Mouse (Mus musculus) intestine, postnatal 0 days (tissue): ENCODE measurements around the gene 1700017B05Rik. TPM values are rescaled to one million over a fixed set of nuclear protein-coding genes. Genes with fewer than 3 reads are reported as not detected.
A peak's percentile ranks its signal among the peaks of the same experiment; 100 is the strongest.

ENCODE experiments used
- ATAC-seq: fragments of 200-750 bp; cut with Nextera tagmentation; 2 replicates; pipeline ENCODE4 v1.8.0; 2017; ENCODE audit warnings: mild to moderate bottlenecking, moderate TSS enrichment, moderate library complexity
- H3K27ac ChIP-seq: fragments of 300-500 bp; sonication (generic); 2 replicates; pipeline ENCODE4 v1.5.1; 2014; ENCODE audit warnings: mild to moderate bottlenecking, low read depth, low read length, moderate library complexity
- H3K27me3 ChIP-seq: fragments of 300-500 bp; sonication (generic); replicated peaks from 2 replicates; pipeline ENCODE4 v1.6.1; 2014; ENCODE audit warnings: low read length, mixed read lengths; ENCODE audit not compliant: control insufficient read depth, insufficient read depth
- H3K36me3 ChIP-seq: fragments of 300-500 bp; sonication (generic); 2 replicates; pipeline ENCODE4 v1.6.1; 2014; ENCODE audit warnings: mild to moderate bottlenecking, moderate library complexity; ENCODE audit not compliant: control insufficient read depth, insufficient read depth
- H3K4me1 ChIP-seq: fragments of 300-500 bp; sonication (generic); replicated peaks from 2 replicates; pipeline ENCODE4 v1.6.1; 2014; ENCODE audit warnings: antibody characterized with exemption, low read length, mixed read lengths; ENCODE audit not compliant: control insufficient read depth, insufficient read depth
- H3K4me2 ChIP-seq: fragments of 300-500 bp; sonication (generic); replicated peaks from 2 replicates; pipeline ENCODE4 v1.6.1; 2014; ENCODE audit warnings: low read depth, mild to moderate bottlenecking, moderate library complexity
- H3K4me3 ChIP-seq: fragments of 300-500 bp; sonication (generic); 2 replicates; pipeline ENCODE4 v1.5.1; 2014; ENCODE audit warnings: low read depth, low read length
- H3K9ac ChIP-seq: fragments of 300-500 bp; sonication (generic); 2 replicates; pipeline ENCODE4 v1.6.1; 2014; ENCODE audit warnings: mild to moderate bottlenecking, low read depth, low read length
- H3K9me3 ChIP-seq: fragments of 300-500 bp; sonication (generic); 2 replicates; pipeline ENCODE4 v1.6.1; 2016; ENCODE audit warnings: mixed run types; ENCODE audit not compliant: control insufficient read depth
- CTCF ChIP-seq: sonication (generic); IDR thresholded peaks from 2 replicates; pipeline ENCODE4 v1.5.1; 2016; ENCODE audit warnings: low read depth, mild to moderate bottlenecking, control low read depth, antibody characterized with exemption, moderate library complexity
- WGBS: fragments of 180-500 bp; shearing (Covaris S2); extraction: QIAGEN DNeasy Blood & Tissue Kit; methylation state at CpG from one replicate; pipeline ENCODE4 v1.1.7; 2014; 5-methylcytosine and 5-hydroxymethylcytosine counted together
- polyA plus RNA-seq: library from polyadenylated mRNA; unstranded; fragments of >200 nt; fragmentation: Nextera tagmentation; extraction: Ambion mirVana; gene quantifications from 2 replicates; pipeline ENCODE4 v1.2.1, GENCODE M21; 2015

The 1700017B05Rik gene
- polyA plus RNA-seq, 1 experiment from 2014 or later: 12.8 TPM

DNA sequence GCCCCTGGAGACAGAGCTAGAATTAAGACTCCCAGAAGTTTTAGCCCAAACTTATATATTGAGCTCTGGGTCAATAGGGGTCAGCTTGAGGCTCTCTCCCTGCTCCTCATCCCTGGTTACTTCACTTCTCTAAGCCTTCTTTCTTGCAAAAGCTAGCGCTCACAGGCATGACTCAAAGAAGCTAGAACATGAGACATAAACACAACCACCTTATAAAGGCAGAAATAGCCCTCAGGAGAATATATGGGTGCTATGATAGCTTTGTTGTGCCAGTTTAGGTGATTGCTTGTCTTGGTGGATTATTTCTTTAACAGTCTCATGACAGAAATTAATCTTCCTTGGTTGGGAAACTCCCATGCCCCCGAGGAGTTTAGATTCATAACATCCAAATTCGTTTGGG, 32.5 kb upstream of the 1700017B05Rik start:
- H3K4me1 ChIP-seq: no peaks in the 10 kb centered on the region
- H3K4me2 ChIP-seq: no peak overlapping the region
- TF ChIP-seq CTCF: no peak
- ATAC-seq: no peak
- H3K36me3 ChIP-seq: no peaks in the 10 kb centered on the region
- H3K27me3 ChIP-seq: no peaks in the 10 kb centered on the region
- 82% methylated on average over 3 of the region's 3 CpGs for WGBS
- no peak overlapping the region for H3K9ac ChIP-seq
- H3K27ac ChIP-seq: no peak overlapping the region
- H3K9me3 ChIP-seq: no peaks in the 10 kb centered on the region
- H3K4me3 ChIP-seq: no peak overlapping the region

DNA sequence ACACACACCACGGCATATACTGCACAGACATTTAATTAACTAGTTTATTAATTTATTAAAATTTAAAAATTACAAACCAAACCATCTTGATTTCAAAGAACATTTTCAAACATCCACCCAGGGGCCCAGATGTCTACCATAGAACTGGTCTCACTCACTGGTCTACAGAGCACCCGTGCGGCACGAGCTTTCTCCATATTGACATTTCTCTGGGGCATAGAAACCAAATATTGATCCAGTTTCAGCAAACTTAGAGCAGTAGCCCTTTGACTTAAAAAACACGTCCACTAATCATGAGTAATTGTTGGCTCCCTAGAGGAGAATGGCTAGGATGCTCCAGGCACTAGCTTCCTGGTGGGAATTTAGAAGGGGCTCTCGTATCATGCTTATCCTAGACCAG, 24.8 kb upstream of the 1700017B05Rik start:
- ATAC-seq: no peak
- no peak overlapping the region for H3K4me2 ChIP-seq
- H3K9me3 ChIP-seq: no peaks in the 10 kb centered on the region
- no peak overlapping the region for H3K4me3 ChIP-seq
- H3K4me1 ChIP-seq: no peaks in the 10 kb centered on the region
- H3K27me3 ChIP-seq: no peaks in the 10 kb centered on the region
- H3K9ac ChIP-seq: no peak overlapping the region
- no peaks in the 10 kb centered on the region for H3K36me3 ChIP-seq
- no peak for TF ChIP-seq CTCF
- 73% methylated on average over 6 of the region's 6 CpGs for WGBS
- no peak overlapping the region for H3K27ac ChIP-seq

DNA sequence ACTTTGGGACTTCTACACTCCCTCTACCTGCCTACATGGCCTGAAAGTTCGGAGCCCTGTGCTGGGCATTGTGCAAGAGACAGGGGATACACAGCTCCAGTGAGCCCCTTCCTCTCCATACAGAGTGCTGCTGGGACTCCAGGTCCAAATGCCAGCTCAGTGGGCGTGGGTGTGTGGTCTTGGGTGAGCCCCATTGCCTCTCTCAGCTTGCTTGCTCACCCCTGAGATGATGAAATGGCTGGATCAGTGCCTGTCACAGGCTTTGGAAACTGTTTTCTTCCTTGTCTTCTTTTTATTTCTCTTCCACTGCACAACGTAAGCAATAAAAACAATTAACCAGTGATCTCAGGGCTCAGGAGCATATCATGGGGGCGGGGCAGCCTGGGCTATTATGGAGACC, 20.9 kb upstream of the 1700017B05Rik start:
- WGBS: 55% methylated on average over 4 of the region's 4 CpGs
- Histone ChIP-seq H3K4me3 (no peak overlapping the region), H3K27me3 (no peaks in the 10 kb centered on the region), H3K27ac (no peak overlapping the region), H3K36me3 (no peaks in the 10 kb centered on the region), H3K9me3 (no peaks in the 10 kb centered on the region), H3K9ac (no peak overlapping the region), H3K4me2 (0 out of 2 replicates have a peak overlapping the region, but pooled peaks have one; percentile 9), H3K4me1 (no peaks in the 10 kb centered on the region)
- TF ChIP-seq CTCF: no peak
- ATAC-seq: no peak

DNA sequence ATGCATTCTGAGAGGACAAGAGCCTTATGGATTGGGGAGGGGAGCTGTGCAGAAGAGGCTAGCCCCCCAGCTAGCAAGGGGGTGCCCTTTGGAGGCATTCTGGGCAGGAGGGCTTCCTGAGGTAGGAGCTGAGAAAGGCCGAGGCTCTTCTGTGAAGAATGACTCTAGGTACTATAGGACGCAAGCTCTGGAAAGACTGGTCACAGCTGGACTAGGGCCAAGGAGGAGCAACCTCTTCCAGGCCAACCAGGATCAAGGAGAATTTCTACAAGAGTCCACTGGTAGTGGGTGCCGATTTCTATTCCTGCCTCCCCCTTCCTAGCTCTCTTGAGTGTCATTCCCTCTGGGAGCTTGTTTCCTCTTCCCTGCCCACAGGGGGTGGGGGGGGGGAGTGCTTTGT, 20.3 kb upstream of the 1700017B05Rik start:
- H3K36me3 ChIP-seq: no peaks in the 10 kb centered on the region
- no peak for TF ChIP-seq CTCF
- no peak for ATAC-seq
- H3K4me1 ChIP-seq: no peaks in the 10 kb centered on the region
- H3K27me3 ChIP-seq: no peaks in the 10 kb centered on the region
- no peak overlapping the region for H3K27ac ChIP-seq
- H3K4me3 ChIP-seq: no peak overlapping the region
- no peak overlapping the region for H3K9ac ChIP-seq
- H3K9me3 ChIP-seq: no peaks in the 10 kb centered on the region
- WGBS: 64% methylated on average over 3 of the region's 3 CpGs
- H3K4me2 ChIP-seq: no peak overlapping the region

DNA sequence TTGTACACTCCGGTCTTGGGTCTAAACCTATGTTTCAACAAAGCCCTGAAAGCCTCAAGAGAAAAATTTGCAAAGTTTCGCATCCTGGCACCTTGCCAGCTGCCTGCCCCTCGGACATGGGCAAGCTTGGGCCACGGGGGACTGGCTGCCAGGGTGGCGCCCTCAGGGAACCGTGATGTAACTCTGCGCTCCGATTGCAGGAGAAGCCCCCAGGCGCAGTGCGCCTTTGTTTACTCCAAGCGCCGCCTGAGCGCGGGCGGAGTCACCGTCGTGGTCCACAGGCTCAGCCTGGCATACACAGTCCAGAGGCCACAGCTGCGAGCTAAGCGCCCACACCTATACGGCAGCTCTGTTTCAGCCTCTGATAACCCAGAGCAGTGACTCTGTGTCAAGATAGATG, 19.1 kb upstream of the 1700017B05Rik start:
- no peaks in the 10 kb centered on the region for H3K27me3 ChIP-seq
- no peaks in the 10 kb centered on the region for H3K4me1 ChIP-seq
- H3K9me3 ChIP-seq: no peaks in the 10 kb centered on the region
- 0 out of 2 replicates have a peak, but pooled peaks have one; percentile 25 for ATAC-seq
- 14% methylated on average over 20 of the region's 20 CpGs for WGBS
- no peak overlapping the region for H3K27ac ChIP-seq
- H3K36me3 ChIP-seq: no peaks in the 10 kb centered on the region
- TF ChIP-seq CTCF: no peak
- H3K4me2 ChIP-seq: peak overlapping the region; percentile 57
- 0 out of 2 replicates have a peak overlapping the region, but pooled peaks have one; percentile 12 for H3K4me3 ChIP-seq
- no peak overlapping the region for H3K9ac ChIP-seq

DNA sequence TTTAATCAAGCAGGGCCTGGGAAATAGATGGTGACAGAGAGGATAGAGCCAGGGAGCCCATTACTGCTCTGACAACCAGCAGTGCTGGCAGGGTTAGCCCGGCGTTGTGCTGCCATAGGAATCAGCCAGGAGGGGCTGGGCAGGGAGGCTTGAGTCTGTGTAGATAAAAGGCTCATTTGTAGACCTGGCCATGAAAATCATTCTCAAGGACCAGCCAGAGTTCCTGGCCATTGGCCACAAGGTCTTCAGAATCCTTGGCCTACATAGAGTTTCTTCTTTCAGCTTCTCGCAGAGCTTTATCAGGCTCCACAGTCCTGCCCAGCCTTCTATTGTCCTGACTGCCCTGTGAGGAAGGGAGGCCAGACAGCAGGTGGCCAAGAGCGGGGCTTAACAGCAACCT, 17.0 kb upstream of the 1700017B05Rik start:
- Histone ChIP-seq H3K4me1 (no peaks in the 10 kb centered on the region), H3K36me3 (no peaks in the 10 kb centered on the region), H3K4me2 (no peak overlapping the region), H3K4me3 (no peak overlapping the region), H3K27ac (no peak overlapping the region), H3K9ac (no peak overlapping the region), H3K9me3 (no peaks in the 10 kb centered on the region), H3K27me3 (no peaks in the 10 kb centered on the region)
- 37% methylated on average over 4 of the region's 4 CpGs for WGBS
- TF ChIP-seq CTCF: no peak
- no peak for ATAC-seq

GRCm38 (mm10) chr9:57278268-57278667, 15.9 kb upstream of the 1700017B05Rik start:
- Histone ChIP-seq H3K36me3 (no peaks in the 10 kb centered on the region), H3K4me3 (no peak overlapping the region), H3K27ac (no peak overlapping the region), H3K9ac (no peak overlapping the region), H3K4me1 (no peaks in the 10 kb centered on the region), H3K27me3 (no peaks in the 10 kb centered on the region), H3K4me2 (no peak overlapping the region), H3K9me3 (no peaks in the 10 kb centered on the region)
- no peak for TF ChIP-seq CTCF
- 55% methylated on average over 4 of the region's 4 CpGs for WGBS
- ATAC-seq: no peak
